Mouse (Mus musculus) megakaryocyte progenitor cell, adult 5-6 weeks (primary cell): ENCODE data around the gene Psat1. TPM values are rescaled to one million over a fixed set of nuclear protein-coding genes. Genes with fewer than 3 reads are reported as not detected.
A peak's percentile ranks its signal among the peaks of the same experiment; 100 is the strongest.

Experiments used
- ATAC-seq: replicated peaks from 2 replicates; pipeline ENCODE4 v1.8.0; 2016; ENCODE audit warnings: mild to moderate bottlenecking, moderate TSS enrichment, inconsistent platforms; ENCODE audit not compliant: poor library complexity
- total RNA-seq, 2 experiments: library from RNA; stranded (forward) in 1 of 2; stranded (reverse) in 1 of 2; fragments of 157-497, 149-512 nt in 1 of 2; fragments of 200-1000 nt in 1 of 2; gene quantifications; 2 replicates each; pipeline versions ENCODE4 v1.2.3 to v1.2.4; 2015 to 2017

The Psat1 gene
- total RNA-seq, 2 experiments from 2014 or later, result 99.4 to 130 TPM

GRCm38 (mm10) chr19:15924866-15925718 is 22.0 kb downstream of the Psat1 start:
- ATAC-seq, result peak; percentile 90

GRCm38 (mm10) chr19:15924181-15924865 is 22.8 kb downstream of the Psat1 start:
- ATAC-seq, result peak; percentile 49

GRCm38 (mm10) chr19:15923426-15923825 is 23.7 kb downstream of the Psat1 start:
- ATAC-seq, result peak; percentile 33

- no peak for ATAC-seq
These were observed 27.8 kb downstream of the Psat1 start for GRCm38 (mm10) chr19:15919336-15919735.

- ATAC-seq, result no peak
These were observed 29.0 kb downstream of the Psat1 start for GRCm38 (mm10) chr19:15918111-15918510.

- ATAC-seq, result no peak
These were observed 33.7 kb downstream of the Psat1 start for GRCm38 (mm10) chr19:15913249-15913997.

GRCm38 (mm10) chr19:15911441-15911840 is 35.7 kb downstream of the Psat1 start:
- ATAC-seq, result no peak

GRCm38 (mm10) chr19:15910987-15911386 is 36.1 kb downstream of the Psat1 start:
- ATAC-seq, result peak; percentile 91

- peak; percentile 74 for ATAC-seq
These were observed 36.6 kb downstream of the Psat1 start for GRCm38 (mm10) chr19:15910488-15910887.

- no peak for ATAC-seq
These were observed 39.1 kb downstream of the Psat1 start for GRCm38 (mm10) chr19:15908016-15908415.

- no peak for ATAC-seq
These were observed 42.4 kb downstream of the Psat1 start for GRCm38 (mm10) chr19:15904734-15905133.

GRCm38 (mm10) chr19:15903508-15904480 is 43.3 kb downstream of the Psat1 start:
- peak; percentile 95 for ATAC-seq

- no peak for ATAC-seq
These were observed 51.5 kb downstream of the Psat1 start for GRCm38 (mm10) chr19:15895681-15896080.

GRCm38 (mm10) chr19:15892146-15892545 is 55.0 kb downstream of the Psat1 start:
- ATAC-seq, result no peak

- ATAC-seq, result no peak
These were observed 58.7 kb downstream of the Psat1 start for GRCm38 (mm10) chr19:15888466-15888865.

GRCm38 (mm10) chr19:15882705-15883426 is 64.3 kb downstream of the Psat1 start:
- peak; percentile 93 for ATAC-seq

GRCm38 (mm10) chr19:15880731-15881130 is 66.4 kb downstream of the Psat1 start:
- no peak for ATAC-seq

- ATAC-seq, result no peak
These were observed 67.9 kb downstream of the Psat1 start for GRCm38 (mm10) chr19:15879271-15879670.

GRCm38 (mm10) chr19:15868865-15869698 is 78.1 kb downstream of the Psat1 start:
- ATAC-seq, result peak; percentile 63
